Mouse (Mus musculus): ENCODE data around the gene Mtor. TPM values are rescaled to one million over a fixed set of nuclear protein-coding genes. Genes with fewer than 3 reads are reported as not detected.

Gene Mtor
- polyA plus RNA-seq, 1 experiment from 2014 or later, result 19.3 TPM

DNA sequence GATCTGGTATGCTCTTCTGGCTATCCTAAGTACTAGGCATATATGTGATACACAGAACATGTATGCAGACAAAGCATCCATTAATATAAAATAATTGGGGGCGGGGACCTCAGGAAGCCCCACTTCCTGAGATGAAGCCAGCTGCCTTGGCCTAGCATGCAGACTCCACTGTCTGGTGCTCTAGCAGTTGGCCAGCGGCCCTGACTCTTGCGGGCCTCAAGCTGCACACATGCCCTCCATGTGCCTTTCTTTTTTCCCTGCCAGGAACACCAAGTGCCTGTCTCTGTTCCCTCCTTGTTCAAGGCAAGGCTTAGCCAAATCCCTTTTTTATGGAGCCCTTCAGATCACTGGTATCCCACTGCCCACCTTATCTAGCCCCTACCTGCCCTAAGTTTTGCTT, 87.5 kb downstream of the Mtor start:
- no peak for ATAC-seq (ENCODE audit: insufficient number of reproducible peaks, insufficient read depth, low FRiP score, low TSS enrichment, low read depth)
- H3K4me1 ChIP-seq (replicated peaks), result no peaks in the 10 kb centered on the region
- no peak overlapping the region for H3K4me3 ChIP-seq (replicated peaks)
- no peaks in the 10 kb centered on the region for H3K9me3 ChIP-seq
- H3K36me3 ChIP-seq, result peaks cover 98% of the 10 kb centered on the region
- no peaks in the 10 kb centered on the region for H3K27me3 ChIP-seq
- WGBS, result 91% methylated on average over 3 of the region's 3 CpGs
- H3K4me2 ChIP-seq, result no peak overlapping the region
- no peak overlapping the region for H3K27ac ChIP-seq
- H3K9ac ChIP-seq (replicated peaks), result no peak overlapping the region

DNA sequence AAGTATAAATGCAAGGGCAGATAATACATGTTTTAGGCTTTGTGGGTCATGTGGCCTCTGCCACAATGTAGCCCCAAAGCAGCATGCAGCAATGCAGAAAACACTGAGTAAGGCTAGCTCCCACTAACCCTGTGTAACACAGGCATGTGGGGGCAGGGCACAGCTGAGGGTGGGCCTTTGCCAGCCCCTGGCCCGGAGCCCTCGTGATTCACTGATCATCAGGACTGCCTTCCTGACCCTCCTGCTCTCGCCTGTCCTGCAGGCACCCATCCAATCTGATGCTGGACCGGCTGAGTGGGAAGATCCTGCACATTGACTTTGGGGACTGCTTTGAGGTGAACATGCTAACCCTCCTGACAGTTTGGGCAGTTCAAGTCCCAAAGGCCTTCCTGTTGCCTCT, 100.7 kb downstream of the Mtor start:
- Histone ChIP-seq H3K4me2 (no peak overlapping the region), H3K36me3 (peaks cover 94% of the 10 kb centered on the region), H3K4me3 (replicated peaks) (no peak overlapping the region), H3K9ac (replicated peaks) (no peak overlapping the region), H3K4me1 (replicated peaks) (no peaks in the 10 kb centered on the region), H3K27me3 (no peaks in the 10 kb centered on the region), H3K9me3 (no peaks in the 10 kb centered on the region), H3K27ac (no peak overlapping the region)
- WGBS, result 86% methylated on average over 4 of the region's 4 CpGs
- ATAC-seq (ENCODE audit: insufficient number of reproducible peaks, insufficient read depth, low FRiP score, low TSS enrichment, low read depth), result no peak

DNA sequence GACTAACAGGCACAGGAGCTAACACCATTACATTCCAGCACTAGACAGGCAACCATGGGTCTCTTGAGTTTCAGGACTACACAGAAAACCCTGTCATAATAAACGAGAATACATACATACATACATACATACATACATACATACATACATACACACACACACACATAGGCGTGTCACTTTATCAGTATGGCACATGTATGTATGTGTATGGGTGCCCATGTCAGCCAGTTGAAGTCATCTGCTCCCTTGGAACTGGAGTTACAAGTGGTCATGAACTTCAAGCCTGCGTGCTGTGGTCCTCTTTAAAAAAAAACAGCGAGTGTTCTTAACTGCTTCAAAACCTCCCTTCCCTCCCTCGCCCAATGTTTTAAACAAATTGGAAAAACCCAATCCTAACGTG, 109.4 kb downstream of the Mtor start:
- Histone ChIP-seq H3K9me3 (no peaks in the 10 kb centered on the region), H3K4me2 (peak overlapping the region; percentile 68), H3K4me3 (replicated peaks) (peak overlapping the region; percentile 82), H3K27ac (peak overlapping the region; percentile 95), H3K27me3 (no peaks in the 10 kb centered on the region), H3K4me1 (replicated peaks) (0 out of 2 replicates have a peak, but pooled peaks cover 5% of the 10 kb centered on the region), H3K9ac (replicated peaks) (peak overlapping the region; percentile 95), H3K36me3 (peaks cover 72% of the 10 kb centered on the region)
- peak; percentile 60 for ATAC-seq (ENCODE audit: insufficient number of reproducible peaks, insufficient read depth, low FRiP score, low TSS enrichment, low read depth)
- 36% methylated on average over 6 of the region's 6 CpGs for WGBS

- peak within 1 kb of the TSS; percentile 95 for H3K27ac ChIP-seq
- H3K4me3 ChIP-seq (replicated peaks), result peak within 1 kb of the TSS; percentile 82
- H3K27me3 ChIP-seq, result no peaks in the 10 kb centered on the region
- under 1% methylated on average over 63 of the region's 63 CpGs for WGBS
- peak within 1 kb of the TSS; percentile 68 for H3K4me2 ChIP-seq
- ATAC-seq (ENCODE audit: insufficient number of reproducible peaks, insufficient read depth, low FRiP score, low TSS enrichment, low read depth), result peak; percentile 90
- peaks cover 72% of the 10 kb centered on the region for H3K36me3 ChIP-seq
- H3K9me3 ChIP-seq, result no peaks in the 10 kb centered on the region
- peak within 1 kb of the TSS; percentile 95 for H3K9ac ChIP-seq (replicated peaks)
- H3K4me1 ChIP-seq (replicated peaks), result 0 out of 2 replicates have a peak, but pooled peaks cover 5% of the 10 kb centered on the region
Measured at GRCm38 (mm10) chr4:148558297-148559000, 110.0 kb downstream of the Mtor start, which contains the start of gene Exosc10. Exosc10 (plus strand) TSS chr4:148558429.

GRCm38 (mm10) chr4:148562676-148563075, 114.3 kb downstream of the Mtor start:
- 91% methylated on average over 17 of the region's 17 CpGs for WGBS
- Histone ChIP-seq H3K4me1 (replicated peaks) (0 out of 2 replicates have a peak, but pooled peaks cover 5% of the 10 kb centered on the region), H3K27me3 (no peaks in the 10 kb centered on the region), H3K4me2 (no peak overlapping the region), H3K27ac (no peak overlapping the region), H3K9me3 (no peaks in the 10 kb centered on the region), H3K36me3 (peaks cover 80% of the 10 kb centered on the region), H3K9ac (replicated peaks) (no peak overlapping the region), H3K4me3 (replicated peaks) (no peak overlapping the region)
- ATAC-seq (ENCODE audit: insufficient number of reproducible peaks, insufficient read depth, low FRiP score, low TSS enrichment, low read depth), result no peak

DNA sequence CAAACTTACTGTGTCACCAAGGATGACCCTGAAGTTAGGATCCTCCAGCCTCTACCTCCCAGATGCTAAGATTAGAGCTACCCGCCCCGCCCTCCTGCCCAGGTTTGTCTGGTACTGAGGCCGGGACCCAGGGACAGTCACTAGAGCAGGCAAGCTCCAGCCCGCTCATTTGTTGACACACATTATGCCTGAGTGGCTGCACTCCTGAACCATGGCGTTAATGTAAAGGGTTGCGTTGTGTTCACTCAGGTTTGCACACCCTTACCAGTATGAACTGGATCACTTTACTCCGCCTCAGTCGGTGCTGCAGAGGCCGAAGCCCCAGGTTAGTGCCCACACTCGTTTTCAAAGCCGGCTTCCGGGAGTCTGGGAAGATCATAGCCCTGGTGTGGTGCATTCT, 115.2 kb downstream of the Mtor start:
- 95% methylated on average over 12 of the region's 12 CpGs for WGBS
- ATAC-seq (ENCODE audit: insufficient number of reproducible peaks, insufficient read depth, low FRiP score, low TSS enrichment, low read depth), result no peak
- no peak overlapping the region for H3K4me3 ChIP-seq (replicated peaks)
- no peak overlapping the region for H3K27ac ChIP-seq
- H3K9me3 ChIP-seq, result no peaks in the 10 kb centered on the region
- no peak overlapping the region for H3K9ac ChIP-seq (replicated peaks)
- H3K4me2 ChIP-seq, result no peak overlapping the region
- H3K4me1 ChIP-seq (replicated peaks), result 0 out of 2 replicates have a peak, but pooled peaks cover 5% of the 10 kb centered on the region
- peaks cover 90% of the 10 kb centered on the region for H3K36me3 ChIP-seq
- no peaks in the 10 kb centered on the region for H3K27me3 ChIP-seq

DNA sequence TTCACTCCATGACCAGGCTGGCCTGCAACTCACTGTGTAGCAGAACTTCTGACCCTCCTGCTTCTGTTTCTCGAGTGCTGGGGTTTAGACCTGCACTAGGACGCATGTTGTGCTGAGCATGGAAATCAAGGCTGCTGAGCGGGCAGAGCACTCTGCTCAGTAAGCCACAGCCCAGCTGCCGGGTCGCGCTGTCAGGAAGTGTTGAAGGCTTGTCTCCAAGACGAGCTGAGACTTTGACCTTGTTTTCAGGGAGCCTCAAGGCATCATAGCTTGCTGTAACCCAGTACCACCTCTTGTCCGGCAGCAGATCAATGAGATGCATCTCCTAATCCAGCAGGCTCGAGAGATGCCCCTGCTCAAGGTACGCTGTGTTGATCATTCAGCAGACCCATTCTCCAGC, 121.7 kb downstream of the Mtor start:
- Histone ChIP-seq H3K9ac (replicated peaks) (no peak overlapping the region), H3K4me1 (replicated peaks) (no peaks in the 10 kb centered on the region), H3K27me3 (no peaks in the 10 kb centered on the region), H3K27ac (no peak overlapping the region), H3K36me3 (peaks cover 100% of the 10 kb centered on the region), H3K4me3 (replicated peaks) (no peak overlapping the region), H3K9me3 (no peaks in the 10 kb centered on the region), H3K4me2 (no peak overlapping the region)
- ATAC-seq (ENCODE audit: insufficient number of reproducible peaks, insufficient read depth, low FRiP score, low TSS enrichment, low read depth), result no peak
- 93% methylated on average over 10 of the region's 10 CpGs for WGBS

DNA sequence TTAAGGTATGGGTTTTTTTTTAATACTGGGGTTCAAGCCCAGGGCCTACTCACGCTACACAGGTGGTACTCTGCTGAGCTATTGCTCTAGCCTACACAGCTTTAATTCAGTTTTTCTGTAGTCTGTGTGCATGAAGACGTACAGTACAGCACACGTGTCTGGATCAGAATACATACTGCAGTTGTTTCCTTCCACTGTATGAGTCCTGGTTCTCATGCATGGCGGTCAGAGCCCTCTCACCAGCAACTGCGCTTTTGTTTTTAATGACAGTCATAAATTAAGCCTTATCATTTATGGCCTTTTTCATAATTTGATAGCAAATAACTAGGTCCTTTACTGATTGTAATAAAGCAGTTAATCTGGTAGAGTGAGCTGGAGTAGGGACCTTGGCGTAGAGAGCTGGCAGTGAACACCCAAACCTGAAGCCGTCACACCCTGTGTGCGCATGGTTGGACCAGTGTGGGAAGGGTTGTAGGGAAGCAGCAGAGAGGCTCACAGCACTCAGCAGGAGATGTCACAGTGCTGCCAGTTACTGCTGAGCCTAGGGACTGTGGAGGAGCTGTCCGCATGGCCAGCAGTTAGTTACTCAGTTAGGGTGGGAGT, 122.4 kb downstream of the Mtor start:
- WGBS, result 95% methylated on average over 9 of the region's 9 CpGs
- H3K4me2 ChIP-seq, result no peak overlapping the region
- no peaks in the 10 kb centered on the region for H3K9me3 ChIP-seq
- H3K36me3 ChIP-seq, result peaks cover 100% of the 10 kb centered on the region
- no peaks in the 10 kb centered on the region for H3K4me1 ChIP-seq (replicated peaks)
- H3K9ac ChIP-seq (replicated peaks), result no peak overlapping the region
- H3K4me3 ChIP-seq (replicated peaks), result no peak overlapping the region
- no peak for ATAC-seq (ENCODE audit: insufficient number of reproducible peaks, insufficient read depth, low FRiP score, low TSS enrichment, low read depth)
- no peak overlapping the region for H3K27ac ChIP-seq
- no peaks in the 10 kb centered on the region for H3K27me3 ChIP-seq

DNA sequence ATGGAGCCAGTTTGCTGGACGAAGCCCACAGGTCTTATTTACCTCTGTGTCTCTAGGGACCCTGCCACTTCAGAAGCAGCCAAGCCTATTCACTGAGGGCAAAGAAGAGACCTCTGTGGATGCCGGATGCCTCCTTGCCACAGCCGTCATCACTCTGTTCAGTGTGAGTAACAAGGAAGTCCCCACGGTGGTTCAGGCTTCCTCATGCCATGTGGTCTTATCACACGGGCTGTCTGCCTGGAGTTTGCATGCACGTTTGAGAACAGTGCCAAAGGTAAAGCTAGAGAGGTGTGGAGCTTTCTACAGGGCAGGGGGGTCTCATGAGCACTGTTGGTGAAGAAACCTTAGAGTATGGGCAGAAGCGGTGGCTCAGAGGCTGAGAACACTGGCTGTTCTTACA, 124.8 kb downstream of the Mtor start:
- Histone ChIP-seq H3K9me3 (no peaks in the 10 kb centered on the region), H3K36me3 (peaks cover 100% of the 10 kb centered on the region), H3K9ac (replicated peaks) (no peak overlapping the region), H3K4me3 (replicated peaks) (no peak overlapping the region), H3K27ac (no peak overlapping the region), H3K4me1 (replicated peaks) (no peaks in the 10 kb centered on the region), H3K27me3 (no peaks in the 10 kb centered on the region), H3K4me2 (no peak overlapping the region)
- no peak for ATAC-seq (ENCODE audit: insufficient number of reproducible peaks, insufficient read depth, low FRiP score, low TSS enrichment, low read depth)
- WGBS, result 88% methylated on average over 7 of the region's 7 CpGs

DNA sequence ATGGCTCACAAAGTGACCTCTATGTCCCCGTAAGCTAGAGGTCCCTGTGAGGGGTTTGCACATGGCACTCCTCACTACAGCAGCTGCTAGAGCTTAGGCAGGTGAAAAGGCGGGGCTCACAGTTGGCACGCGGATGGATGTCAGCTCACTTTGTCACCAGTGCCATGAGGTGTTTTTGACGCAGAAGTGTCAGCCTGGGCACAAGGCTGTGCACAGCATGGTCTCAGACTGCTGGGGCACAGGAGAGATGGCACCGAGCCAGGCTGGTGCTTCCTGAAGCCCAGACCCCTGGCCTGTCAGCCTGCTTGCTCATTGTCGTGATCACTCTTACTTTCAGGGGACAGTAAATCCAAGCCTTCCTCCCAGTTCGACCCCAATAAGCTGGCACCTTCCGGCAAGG, 132.4 kb downstream of the Mtor start:
- WGBS, result 92% methylated on average over 9 of the region's 9 CpGs

DNA sequence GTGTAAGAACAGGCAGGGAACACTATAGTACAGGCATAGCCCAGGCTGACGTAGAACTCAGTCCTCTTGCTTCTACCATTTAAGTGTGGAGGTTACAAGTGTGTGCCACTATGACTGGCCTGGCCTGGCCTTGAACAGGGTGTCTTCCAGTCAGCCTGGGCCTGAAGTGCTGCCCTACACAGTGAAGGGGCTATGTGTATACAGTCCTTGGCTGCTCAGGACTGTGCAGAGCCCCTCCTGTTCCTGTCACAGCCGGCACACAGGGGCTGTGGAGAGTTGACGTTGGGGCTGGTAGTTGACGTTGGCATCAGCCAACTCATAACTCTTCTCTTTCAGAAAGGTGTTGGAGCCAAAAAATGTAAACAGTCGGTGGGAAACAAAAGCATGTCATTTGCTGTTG, 133.0 kb downstream of the Mtor start:
- H3K4me3 ChIP-seq (replicated peaks), result no peak overlapping the region
- no peaks in the 10 kb centered on the region for H3K4me1 ChIP-seq (replicated peaks)
- 91% methylated on average over 5 of the region's 5 CpGs for WGBS
- no peaks in the 10 kb centered on the region for H3K9me3 ChIP-seq
- H3K4me2 ChIP-seq, result no peak overlapping the region
- H3K36me3 ChIP-seq, result peaks cover 72% of the 10 kb centered on the region
- no peak overlapping the region for H3K9ac ChIP-seq (replicated peaks)
- no peaks in the 10 kb centered on the region for H3K27me3 ChIP-seq
- H3K27ac ChIP-seq, result no peak overlapping the region
- peak; percentile 48; the same call in 1 of the 2 replicates for ATAC-seq (ENCODE audit: insufficient number of reproducible peaks, insufficient read depth, low FRiP score, low TSS enrichment, low read depth)

More for the DNA sequence above, 132.4 kb downstream of the Mtor start:
- no peaks in the 10 kb centered on the region for H3K9me3 ChIP-seq
- H3K36me3 ChIP-seq, result peaks cover 78% of the 10 kb centered on the region
- no peak overlapping the region for H3K27ac ChIP-seq
- H3K9ac ChIP-seq (replicated peaks), result no peak overlapping the region
- H3K4me3 ChIP-seq (replicated peaks), result no peak overlapping the region
- H3K4me2 ChIP-seq, result no peak overlapping the region
- H3K27me3 ChIP-seq, result no peaks in the 10 kb centered on the region
- no peaks in the 10 kb centered on the region for H3K4me1 ChIP-seq (replicated peaks)
- no peak for ATAC-seq (ENCODE audit: insufficient number of reproducible peaks, insufficient read depth, low FRiP score, low TSS enrichment, low read depth)

All from limb, embryonic 12.5 days (tissue).